Mouse (Mus musculus): ENCODE measurements around the gene Tfeb. TPM values are rescaled to one million over a fixed set of nuclear protein-coding genes. Genes with fewer than 3 reads are reported as not detected.

The Tfeb gene
- polyA plus RNA-seq, 1 experiment = 7.6 TPM

GRCm38 (mm10) chr17:47706196-47706595 lies 30.6 kb upstream of the Tfeb start:
- peaks cover 17% of the 10 kb centered on the region for H3K27me3 ChIP-seq (ENCODE audit: control insufficient read depth, insufficient read depth, insufficient read length)
- TF ChIP-seq MAX (IDR thresholded peaks at IDR 0.05) = no peak
- TF ChIP-seq CEBPB (IDR thresholded peaks at IDR 0.05; ENCODE audit: low read depth) = no peak
- no peak for TF ChIP-seq MYOD1 (IDR thresholded peaks at IDR 0.05; ENCODE audit: control insufficient read depth, insufficient read length, low read depth)
- TF ChIP-seq MYOG (IDR thresholded peaks at IDR 0.05; ENCODE audit: control insufficient read depth, extremely low read depth, insufficient read length) = no peak
- no peak for TF ChIP-seq CTCF (IDR thresholded peaks at IDR 0.05; ENCODE audit: control insufficient read depth, insufficient read depth, insufficient read length)
- no peak for TF ChIP-seq FOSL1 (IDR thresholded peaks at IDR 0.05; ENCODE audit: insufficient read depth, low read length, poor library complexity, severe bottlenecking)
- no peak for TF ChIP-seq USF1 (IDR thresholded peaks at IDR 0.05; ENCODE audit: low read depth)
- H3K79me3 ChIP-seq (ENCODE audit: low read depth) = no peaks in the 10 kb centered on the region
- no peaks in the 10 kb centered on the region for H3K36me3 ChIP-seq (ENCODE audit: control insufficient read depth, insufficient read depth)
- no peak overlapping the region for H3K4me3 ChIP-seq (ENCODE audit: insufficient read depth, poor library complexity, severe bottlenecking)
- no peak overlapping the region for H3ac ChIP-seq (ENCODE audit: control insufficient read depth, insufficient read length, low read depth)
- no peaks in the 10 kb centered on the region for H3K79me2 ChIP-seq (ENCODE audit: control insufficient read depth, insufficient read depth)

GRCm38 (mm10) chr17:47707961-47708360 lies 28.9 kb upstream of the Tfeb start:
- H3K79me2 ChIP-seq (ENCODE audit: control insufficient read depth, insufficient read depth) = no peaks in the 10 kb centered on the region
- TF ChIP-seq USF1 (IDR thresholded peaks at IDR 0.05; ENCODE audit: low read depth) (no peak), MYOD1 (IDR thresholded peaks at IDR 0.05; ENCODE audit: control insufficient read depth, insufficient read length, low read depth) (no peak)
- no peaks in the 10 kb centered on the region for H3K79me3 ChIP-seq (ENCODE audit: low read depth)
- H3ac ChIP-seq (ENCODE audit: control insufficient read depth, insufficient read length, low read depth) = no peak overlapping the region
- no peak overlapping the region for H3K4me3 ChIP-seq (ENCODE audit: insufficient read depth, poor library complexity, severe bottlenecking)
- H3K27me3 ChIP-seq (ENCODE audit: control insufficient read depth, insufficient read depth, insufficient read length) = peaks cover 24% of the 10 kb centered on the region
- no peaks in the 10 kb centered on the region for H3K36me3 ChIP-seq (ENCODE audit: control insufficient read depth, insufficient read depth)

GRCm38 (mm10) chr17:47708972-47709371 lies 27.9 kb upstream of the Tfeb start:
- no peaks in the 10 kb centered on the region for H3K79me3 ChIP-seq (ENCODE audit: low read depth)
- no peaks in the 10 kb centered on the region for H3K79me2 ChIP-seq (ENCODE audit: control insufficient read depth, insufficient read depth)
- H3K36me3 ChIP-seq (ENCODE audit: control insufficient read depth, insufficient read depth) = no peaks in the 10 kb centered on the region
- TF ChIP-seq CEBPB (IDR thresholded peaks at IDR 0.05; ENCODE audit: low read depth) = no peak
- no peak for TF ChIP-seq CTCF (IDR thresholded peaks at IDR 0.05; ENCODE audit: control insufficient read depth, insufficient read depth, insufficient read length)
- no peak for TF ChIP-seq FOSL1 (IDR thresholded peaks at IDR 0.05; ENCODE audit: insufficient read depth, low read length, poor library complexity, severe bottlenecking)
- H3K4me3 ChIP-seq (ENCODE audit: insufficient read depth, poor library complexity, severe bottlenecking) = no peak overlapping the region
- H3K27me3 ChIP-seq (ENCODE audit: control insufficient read depth, insufficient read depth, insufficient read length) = peaks cover 24% of the 10 kb centered on the region
- H3ac ChIP-seq (ENCODE audit: control insufficient read depth, insufficient read length, low read depth) = no peak overlapping the region

GRCm38 (mm10) chr17:47710036-47710435 lies 26.8 kb upstream of the Tfeb start:
- no peak overlapping the region for H3ac ChIP-seq (ENCODE audit: control insufficient read depth, insufficient read length, low read depth)
- H3K79me3 ChIP-seq (ENCODE audit: low read depth) = no peaks in the 10 kb centered on the region
- H3K27me3 ChIP-seq (ENCODE audit: control insufficient read depth, insufficient read depth, insufficient read length) = peaks cover 29% of the 10 kb centered on the region
- TF ChIP-seq USF1 (IDR thresholded peaks at IDR 0.05; ENCODE audit: low read depth) (no peak), FOSL1 (IDR thresholded peaks at IDR 0.05; ENCODE audit: insufficient read depth, low read length, poor library complexity, severe bottlenecking) (no peak), CEBPB (IDR thresholded peaks at IDR 0.05; ENCODE audit: low read depth) (no peak), MYOG (IDR thresholded peaks at IDR 0.05; ENCODE audit: control insufficient read depth, extremely low read depth, insufficient read length) (no peak), MAX (IDR thresholded peaks at IDR 0.05) (no peak), MYOD1 (IDR thresholded peaks at IDR 0.05; ENCODE audit: control insufficient read depth, insufficient read length, low read depth) (no peak), CTCF (IDR thresholded peaks at IDR 0.05; ENCODE audit: control insufficient read depth, insufficient read depth, insufficient read length) (no peak)
- no peaks in the 10 kb centered on the region for H3K36me3 ChIP-seq (ENCODE audit: control insufficient read depth, insufficient read depth)
- H3K79me2 ChIP-seq (ENCODE audit: control insufficient read depth, insufficient read depth) = no peaks in the 10 kb centered on the region
- H3K4me3 ChIP-seq (ENCODE audit: insufficient read depth, poor library complexity, severe bottlenecking) = no peak overlapping the region

- no peaks in the 10 kb centered on the region for H3K36me3 ChIP-seq (ENCODE audit: control insufficient read depth, insufficient read depth)
- H3K79me2 ChIP-seq (ENCODE audit: control insufficient read depth, insufficient read depth) = no peaks in the 10 kb centered on the region
- H3ac ChIP-seq (ENCODE audit: control insufficient read depth, insufficient read length, low read depth) = no peak overlapping the region
- no peak overlapping the region for H3K4me3 ChIP-seq (ENCODE audit: insufficient read depth, poor library complexity, severe bottlenecking)
- H3K79me3 ChIP-seq (ENCODE audit: low read depth) = no peaks in the 10 kb centered on the region
- TF ChIP-seq MYOG (IDR thresholded peaks at IDR 0.05; ENCODE audit: control insufficient read depth, extremely low read depth, insufficient read length) (no peak), MAX (IDR thresholded peaks at IDR 0.05) (no peak), CTCF (IDR thresholded peaks at IDR 0.05; ENCODE audit: control insufficient read depth, insufficient read depth, insufficient read length) (no peak), MYOD1 (IDR thresholded peaks at IDR 0.05; ENCODE audit: control insufficient read depth, insufficient read length, low read depth) (no peak), FOSL1 (IDR thresholded peaks at IDR 0.05; ENCODE audit: insufficient read depth, low read length, poor library complexity, severe bottlenecking) (no peak), CEBPB (IDR thresholded peaks at IDR 0.05; ENCODE audit: low read depth) (no peak), USF1 (IDR thresholded peaks at IDR 0.05; ENCODE audit: low read depth) (no peak)
- peaks cover 48% of the 10 kb centered on the region for H3K27me3 ChIP-seq (ENCODE audit: control insufficient read depth, insufficient read depth, insufficient read length)
These were observed 24.9 kb upstream of the Tfeb start for GRCm38 (mm10) chr17:47711883-47712282.

GRCm38 (mm10) chr17:47712889-47713571 lies 23.8 kb upstream of the Tfeb start:
- TF ChIP-seq MYOG (IDR thresholded peaks at IDR 0.05; ENCODE audit: control insufficient read depth, extremely low read depth, insufficient read length) (no peak), USF1 (IDR thresholded peaks at IDR 0.05; ENCODE audit: low read depth) (no peak), MYOD1 (IDR thresholded peaks at IDR 0.05; ENCODE audit: control insufficient read depth, insufficient read length, low read depth) (no peak), FOSL1 (IDR thresholded peaks at IDR 0.05; ENCODE audit: insufficient read depth, low read length, poor library complexity, severe bottlenecking) (no peak), CTCF (IDR thresholded peaks at IDR 0.05; ENCODE audit: control insufficient read depth, insufficient read depth, insufficient read length) (no peak), MAX (IDR thresholded peaks at IDR 0.05) (no peak), CEBPB (IDR thresholded peaks at IDR 0.05; ENCODE audit: low read depth) (no peak)
- Histone ChIP-seq H3K79me2 (ENCODE audit: control insufficient read depth, insufficient read depth) (no peaks in the 10 kb centered on the region), H3K79me3 (ENCODE audit: low read depth) (no peaks in the 10 kb centered on the region), H3K36me3 (ENCODE audit: control insufficient read depth, insufficient read depth) (no peaks in the 10 kb centered on the region), H3K27me3 (ENCODE audit: control insufficient read depth, insufficient read depth, insufficient read length) (peaks cover 48% of the 10 kb centered on the region), H3K4me3 (ENCODE audit: insufficient read depth, poor library complexity, severe bottlenecking) (no peak overlapping the region), H3ac (ENCODE audit: control insufficient read depth, insufficient read length, low read depth) (no peak overlapping the region)
